26 mouse cellular contexts compared by ENCODE assay signal in the genomic region with DNA sequence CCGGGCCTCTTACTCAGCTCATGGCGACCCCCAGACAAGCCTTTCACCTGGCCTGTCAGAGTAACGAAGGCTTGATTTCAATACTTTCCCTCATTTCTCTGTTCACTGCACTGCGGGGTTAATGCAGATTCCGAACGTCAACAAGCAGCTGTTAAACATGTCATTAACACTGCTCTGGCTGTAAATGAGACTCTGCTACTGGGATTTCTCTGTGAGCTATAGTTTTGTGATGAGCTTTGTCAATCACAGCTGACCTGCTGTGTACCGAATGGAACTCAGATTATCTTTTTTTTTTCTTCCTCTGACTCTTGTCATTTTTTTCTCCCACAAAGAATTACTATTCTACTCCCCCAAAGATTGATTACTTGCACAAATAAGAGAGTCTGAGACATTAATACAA.
DNase-seq lines count a peak whose midpoint lies in the region; ATAC-seq and TF ChIP-seq lines count a peak whose summit lies in the region.
"Had no signal": no experiment of that assay in that cellular context is flagged by ENCODE, and none has a peak within 500 bp of the region (broad histone marks: within the 10 kb centered on the region; RNA-seq: fewer than 3 reads in every experiment).

No protein-coding gene starts in this region.

- 0 out of 2 replicates have a peak, but pooled peaks have one; percentile 57 for ATAC-seq in forebrain, embryonic 15.5 days (replicated peaks)
- no peak for ATAC-seq in forebrain, embryonic 11.5 days (replicated peaks; ENCODE audit: low FRiP score)
- peak; percentile 34; the same call in 1 of the 2 replicates for ATAC-seq in hindbrain, embryonic 14.5 days (ENCODE audit: low FRiP score)
- ATAC-seq in hindbrain, postnatal 0 days: no peak
- no peak for ATAC-seq in hindbrain, embryonic 15.5 days (ENCODE audit: low FRiP score, low read depth)
- no peak for ATAC-seq in liver, embryonic 11.5 days (replicated peaks; ENCODE audit: low FRiP score)
- ATAC-seq: CD4-positive, CD25-positive, alpha-beta regulatory T cell, adult 4 months; intestine, embryonic 15.5 days had no signal

- WGBS in forebrain, embryonic 15.5 days: 16% methylated on average over 7 of the region's 7 CpGs
- whole genome bisulfite sequencing in forebrain, embryonic 11.5 days: 43% methylated on average over 7 of the region's 7 CpGs
- WGBS in hindbrain, embryonic 14.5 days: 45% methylated on average over 7 of the region's 7 CpGs
- 47% methylated on average over 7 of the region's 7 CpGs for WGBS in hindbrain, postnatal 0 days
- WGBS in hindbrain, embryonic 15.5 days: 48% methylated on average over 7 of the region's 7 CpGs
- WGBS in liver, embryonic 11.5 days: 75% methylated on average over 7 of the region's 7 CpGs

- no peak overlapping the region for H3K4me2 ChIP-seq in forebrain, embryonic 15.5 days (replicated peaks)
- H3K4me2 ChIP-seq in forebrain, embryonic 11.5 days (ENCODE audit: low read depth, low read length, severe bottlenecking): no peak overlapping the region
- no peak overlapping the region for H3K4me2 ChIP-seq in hindbrain, embryonic 14.5 days (replicated peaks)
- H3K4me2 ChIP-seq in hindbrain, postnatal 0 days (ENCODE audit: low read depth, low read length): no peak overlapping the region
- no peak overlapping the region for H3K4me2 ChIP-seq in hindbrain, embryonic 15.5 days
- no peak overlapping the region for H3K4me2 ChIP-seq in liver, embryonic 11.5 days
- H3K4me2 ChIP-seq: embryonic facial prominence, embryonic 15.5 days; heart, embryonic 11.5 days; heart, embryonic 15.5 days; intestine, embryonic 15.5 days had no signal

- no peak for TF ChIP-seq CTCF in hindbrain, postnatal 0 days (IDR thresholded peaks at IDR 0.05; ENCODE audit: low read depth)
- TF ChIP-seq CTCF in brain, embryonic 14.5 days (IDR thresholded peaks at IDR 0.05; ENCODE audit: borderline replicate concordance, extremely low read depth, insufficient read depth, insufficient read length): no peak

- H3K27ac ChIP-seq in forebrain, embryonic 15.5 days (replicated peaks): no peak overlapping the region
- H3K27ac ChIP-seq in forebrain, embryonic 11.5 days (ENCODE audit: low read depth, low read length): no peak overlapping the region
- H3K27ac ChIP-seq in hindbrain, embryonic 14.5 days: peak overlapping the region; percentile 56
- no peak overlapping the region for H3K27ac ChIP-seq in hindbrain, postnatal 0 days
- H3K27ac ChIP-seq in hindbrain, embryonic 15.5 days (replicated peaks): peak overlapping the region; percentile 42; the same call in 1 of the 2 replicates
- H3K27ac ChIP-seq in liver, embryonic 11.5 days (ENCODE audit: low read depth, low read length): no peak overlapping the region
- H3K27ac ChIP-seq: embryonic facial prominence, embryonic 15.5 days; gastrocnemius, adult 2 months; heart, adult 2 months; heart, embryonic 15.5 days; intestine, embryonic 15.5 days had no signal

- H3K4me3 ChIP-seq in forebrain, embryonic 15.5 days: no peak overlapping the region
- H3K4me3 ChIP-seq in forebrain, embryonic 11.5 days (ENCODE audit: low read depth, low read length): no peak overlapping the region
- no peak overlapping the region for H3K4me3 ChIP-seq in hindbrain, embryonic 14.5 days (replicated peaks; ENCODE audit: low read length)
- H3K4me3 ChIP-seq in hindbrain, postnatal 0 days (ENCODE audit: low read length): no peak overlapping the region
- no peak overlapping the region for H3K4me3 ChIP-seq in hindbrain, embryonic 15.5 days
- H3K4me3 ChIP-seq in liver, embryonic 11.5 days (ENCODE audit: low read depth, low read length): no peak overlapping the region
- H3K4me3 ChIP-seq: embryonic facial prominence, embryonic 15.5 days; erythroblast, embryonic 14.5 days; gastrocnemius, adult 2 months; heart, adult 2 months; heart, embryonic 15.5 days; intestine, embryonic 15.5 days had no signal

- no peaks in the 10 kb centered on the region for H3K9me3 ChIP-seq in forebrain, embryonic 15.5 days
- no peaks in the 10 kb centered on the region for H3K9me3 ChIP-seq in forebrain, embryonic 11.5 days (ENCODE audit: control insufficient read depth, low read length)
- no peaks in the 10 kb centered on the region for H3K9me3 ChIP-seq in hindbrain, embryonic 14.5 days (ENCODE audit: control insufficient read depth, low read length)
- H3K9me3 ChIP-seq in hindbrain, postnatal 0 days (ENCODE audit: low read length): no peaks in the 10 kb centered on the region
- no peaks in the 10 kb centered on the region for H3K9me3 ChIP-seq in hindbrain, embryonic 15.5 days
- H3K9me3 ChIP-seq in liver, embryonic 11.5 days (ENCODE audit: control insufficient read depth, low read length): no peaks in the 10 kb centered on the region
- H3K9me3 ChIP-seq: embryonic facial prominence, embryonic 15.5 days; heart, embryonic 15.5 days; intestine, embryonic 15.5 days had no signal

- no peak for TF ChIP-seq POLR2A in brain, embryonic 14.5 days (IDR thresholded peaks at IDR 0.05; ENCODE audit: borderline replicate concordance, extremely low read depth, insufficient read depth, insufficient read length, poor library complexity, severe bottlenecking)

- no peak overlapping the region for H3K9ac ChIP-seq in forebrain, embryonic 15.5 days (replicated peaks)
- H3K9ac ChIP-seq in forebrain, embryonic 11.5 days (ENCODE audit: low read length): no peak overlapping the region
- H3K9ac ChIP-seq in hindbrain, embryonic 14.5 days: 0 out of 2 replicates have a peak overlapping the region, but pooled peaks have one; percentile 34
- no peak overlapping the region for H3K9ac ChIP-seq in hindbrain, postnatal 0 days (replicated peaks; ENCODE audit: low read length)
- no peak overlapping the region for H3K9ac ChIP-seq in hindbrain, embryonic 15.5 days
- no peak overlapping the region for H3K9ac ChIP-seq in liver, embryonic 11.5 days (ENCODE audit: low read depth, low read length)
- H3K9ac ChIP-seq: embryonic facial prominence, embryonic 15.5 days; heart, embryonic 15.5 days; intestine, embryonic 15.5 days had no signal

- DNase-seq in forebrain, embryonic 11.5 days (ENCODE audit: low spot score): no peak
- no peak for DNase-seq in hindbrain, embryonic 14.5 days (ENCODE audit: low spot score)
- DNase-seq in hindbrain, postnatal 0 days (ENCODE audit: low spot score): no peak
- peak; percentile 68 for DNase-seq in brain, embryonic 14.5 days (ENCODE audit: low read depth)
- DNase-seq in gastrocnemius, postnatal 36 days: no peak
- DNase-seq in liver, embryonic 11.5 days (ENCODE audit: low spot score): no peak
- DNase-seq: adrenal gland, adult 8-10 months; adrenal gland, postnatal 36 days; cerebellum, adult 11 months; cerebellum, adult 8-10 months; cerebellum, postnatal 14 days; embryo, embryonic 11 days; gastrocnemius, adult 2 months; gastrocnemius, postnatal 25 days; heart, adult 2 months; heart, postnatal 14 days; kidney, adult 18-20 months had no signal

- no peaks in the 10 kb centered on the region for H3K27me3 ChIP-seq in forebrain, embryonic 15.5 days
- no peaks in the 10 kb centered on the region for H3K27me3 ChIP-seq in forebrain, embryonic 11.5 days (ENCODE audit: control insufficient read depth, insufficient read depth, low read length)
- no peaks in the 10 kb centered on the region for H3K27me3 ChIP-seq in hindbrain, embryonic 14.5 days (ENCODE audit: control insufficient read depth, insufficient read depth, low read length)
- H3K27me3 ChIP-seq in hindbrain, postnatal 0 days (ENCODE audit: insufficient read depth, low read length): no peaks in the 10 kb centered on the region
- no peaks in the 10 kb centered on the region for H3K27me3 ChIP-seq in hindbrain, embryonic 15.5 days
- H3K27me3 ChIP-seq in liver, embryonic 11.5 days (replicated peaks; ENCODE audit: control insufficient read depth, insufficient read depth, low read length): no peaks in the 10 kb centered on the region
- H3K27me3 ChIP-seq: embryonic facial prominence, embryonic 15.5 days; heart, embryonic 15.5 days; intestine, embryonic 15.5 days had no signal

- H3K4me1 ChIP-seq in forebrain, embryonic 15.5 days: no peaks in the 10 kb centered on the region
- H3K4me1 ChIP-seq in forebrain, embryonic 11.5 days (replicated peaks; ENCODE audit: control insufficient read depth, insufficient read depth, low read length): no peaks in the 10 kb centered on the region
- H3K4me1 ChIP-seq in hindbrain, embryonic 14.5 days (replicated peaks; ENCODE audit: control insufficient read depth, insufficient read depth, low read length): 0 out of 2 replicates have a peak, but pooled peaks cover 7% of the 10 kb centered on the region
- H3K4me1 ChIP-seq in hindbrain, postnatal 0 days (ENCODE audit: insufficient read depth, low read length): no peaks in the 10 kb centered on the region
- peaks cover 5% of the 10 kb centered on the region; the same call in 1 of the 2 replicates for H3K4me1 ChIP-seq in hindbrain, embryonic 15.5 days (replicated peaks)
- H3K4me1 ChIP-seq in liver, embryonic 11.5 days (replicated peaks; ENCODE audit: control insufficient read depth, insufficient read depth, low read length): no peaks in the 10 kb centered on the region
- H3K4me1 ChIP-seq: embryonic facial prominence, embryonic 15.5 days; heart, embryonic 15.5 days; intestine, embryonic 15.5 days had no signal

- no peaks in the 10 kb centered on the region for H3K36me3 ChIP-seq in forebrain, embryonic 15.5 days
- no peaks in the 10 kb centered on the region for H3K36me3 ChIP-seq in forebrain, embryonic 11.5 days (ENCODE audit: control insufficient read depth, insufficient read depth, low read length)
- no peaks in the 10 kb centered on the region for H3K36me3 ChIP-seq in hindbrain, embryonic 14.5 days (replicated peaks; ENCODE audit: control insufficient read depth, insufficient read depth)
- no peaks in the 10 kb centered on the region for H3K36me3 ChIP-seq in hindbrain, postnatal 0 days (ENCODE audit: insufficient read depth, low read length)
- H3K36me3 ChIP-seq in hindbrain, embryonic 15.5 days: no peaks in the 10 kb centered on the region
- no peaks in the 10 kb centered on the region for H3K36me3 ChIP-seq in liver, embryonic 11.5 days (ENCODE audit: control insufficient read depth, insufficient read depth, low read length)
- H3K36me3 ChIP-seq: embryonic facial prominence, embryonic 15.5 days; G1E; heart, embryonic 15.5 days; intestine, embryonic 15.5 days had no signal

- intact Hi-C loops in gastrocnemius, postnatal 36 days (cut with DNase I): no loop called here

Comparison
In these comparisons a context has a peak if more than half of its experiments do, and no peak if none do; other contexts are left out.
1. ATAC-seq: peak in forebrain, embryonic 15.5 days (single experiment) and hindbrain, embryonic 14.5 days (single experiment); none in forebrain, embryonic 11.5 days (single experiment), hindbrain, postnatal 0 days (single experiment), hindbrain, embryonic 15.5 days (single experiment) and liver, embryonic 11.5 days (single experiment).
2. H3K27ac ChIP-seq: peak in hindbrain, embryonic 14.5 days (single experiment) and hindbrain, embryonic 15.5 days (single experiment); none in forebrain, embryonic 15.5 days (single experiment), forebrain, embryonic 11.5 days (single experiment), hindbrain, postnatal 0 days (single experiment) and liver, embryonic 11.5 days (single experiment).